Mouse (Mus musculus) cerebellum, adult 9-10 months (tissue): ENCODE results near the gene Camk1d.
A peak's percentile ranks its signal among the peaks of the same experiment; 100 is the strongest.

ENCODE experiments used
- DNase-seq: peaks from one replicate; pipeline ENCODE4 v3.0.0; 2022

The Camk1d gene

DNA sequence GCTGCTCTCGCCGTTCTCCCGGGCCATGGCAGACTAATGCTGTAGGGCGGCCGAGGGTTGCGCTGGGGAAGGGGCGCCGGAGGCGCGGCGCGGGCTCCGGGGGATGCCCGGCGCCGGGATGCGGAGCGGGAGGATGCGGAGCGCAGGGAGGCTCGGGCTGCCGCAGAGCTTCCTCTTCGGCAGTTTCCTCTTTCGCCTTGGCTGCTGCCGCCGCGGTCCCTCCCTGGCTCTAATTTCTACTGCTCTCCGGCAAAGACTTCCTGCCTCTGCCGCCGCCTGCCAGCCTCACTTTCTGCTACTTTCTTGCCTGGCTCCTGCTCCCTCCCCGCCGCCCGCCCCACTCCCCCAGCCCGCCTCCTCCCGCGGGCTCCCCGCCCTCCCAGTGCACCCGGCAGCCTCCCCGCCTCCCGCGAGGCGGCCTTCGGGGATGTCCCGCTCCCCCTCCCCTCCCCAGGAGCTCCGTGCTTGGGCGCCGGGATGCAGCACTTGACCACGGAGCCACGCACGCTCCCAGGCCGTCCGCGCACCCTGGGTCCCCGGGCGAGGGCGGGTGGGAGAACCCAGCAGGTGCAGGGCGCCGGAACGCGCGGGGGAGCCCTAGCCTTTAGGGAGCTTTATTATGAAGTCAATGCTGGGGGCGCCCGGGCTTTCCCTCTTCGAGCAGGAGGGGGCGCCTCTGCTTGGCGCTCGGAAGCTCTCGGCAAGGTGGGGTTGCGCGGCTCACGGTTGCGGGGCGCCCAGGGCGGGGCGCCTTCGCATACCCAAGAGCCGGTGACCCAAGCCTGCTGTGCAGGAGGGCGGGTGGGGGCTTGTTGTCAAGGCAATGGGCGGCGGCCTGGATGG is at the start of gene Camk1d:
Camk1d (minus strand) TSS at position 305 of the 843 bp plus-strand sequence.
- DNase-seq = peak; percentile 85

DNA sequence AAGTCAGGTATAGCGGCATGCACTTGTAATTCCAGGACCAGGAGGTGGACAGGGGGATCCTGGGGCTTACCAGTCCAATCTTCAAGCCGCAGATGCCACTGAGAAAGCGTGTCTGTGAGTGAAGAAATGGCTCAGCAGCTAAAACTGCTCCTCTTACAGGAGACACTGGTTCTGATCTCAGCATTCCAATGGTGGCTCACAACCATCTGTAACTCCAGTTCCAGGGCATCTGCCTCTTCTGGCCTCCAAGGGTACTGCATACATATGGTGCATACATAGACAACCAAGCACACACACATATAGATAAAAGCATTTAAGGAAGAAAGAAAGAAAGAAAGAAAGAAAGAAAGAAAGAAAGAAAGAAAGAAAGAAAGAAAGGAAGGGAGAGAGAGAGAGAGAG is 47.7 kb upstream of the Camk1d start:
- DNase-seq = no peak

DNA sequence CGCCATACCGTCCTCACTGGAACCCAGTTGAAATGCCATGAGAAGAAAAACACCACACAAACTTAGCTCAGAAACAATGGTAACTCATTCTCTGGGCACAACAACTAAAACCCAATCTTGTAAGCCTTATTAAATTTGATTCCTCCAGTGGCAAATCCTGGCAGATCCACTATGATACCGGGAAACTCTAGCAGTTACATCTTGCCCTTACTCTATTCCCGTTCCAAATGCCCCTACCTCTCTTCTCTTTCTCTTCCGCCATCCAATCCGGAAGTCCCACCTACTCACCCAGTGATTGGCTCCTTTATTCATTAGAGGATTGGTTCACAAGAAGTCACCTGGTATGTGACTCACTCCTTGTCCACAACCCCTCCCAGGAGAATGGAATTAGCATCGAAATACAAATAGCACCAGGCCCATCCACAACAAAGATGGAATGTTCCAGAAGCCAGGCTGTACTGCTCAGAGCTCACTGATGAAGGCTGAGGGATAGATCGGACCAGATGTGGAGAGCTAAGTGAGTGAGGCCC is 46.2 kb upstream of the Camk1d start:
- no peak for DNase-seq

DNA sequence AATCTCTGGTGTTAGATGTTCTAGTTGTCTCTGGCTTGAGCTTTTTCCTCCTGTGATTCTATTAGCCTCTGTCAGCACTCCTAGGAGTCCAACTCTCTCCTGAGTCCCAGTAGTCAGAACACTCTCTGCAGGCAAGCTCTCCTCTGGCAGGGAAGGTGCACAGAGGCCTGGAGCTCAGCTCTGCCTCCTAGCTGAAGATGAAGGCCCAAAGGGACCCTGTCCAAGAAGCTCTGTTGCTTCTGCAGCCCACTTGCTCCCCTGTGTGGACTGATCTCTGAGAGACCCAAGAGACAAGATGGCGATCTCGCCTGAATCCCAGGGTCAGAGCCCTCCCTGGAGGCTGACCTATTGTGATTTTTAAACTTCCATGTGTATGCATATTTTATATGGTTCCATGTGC is 44.3 kb upstream of the Camk1d start:
- no peak for DNase-seq

DNA sequence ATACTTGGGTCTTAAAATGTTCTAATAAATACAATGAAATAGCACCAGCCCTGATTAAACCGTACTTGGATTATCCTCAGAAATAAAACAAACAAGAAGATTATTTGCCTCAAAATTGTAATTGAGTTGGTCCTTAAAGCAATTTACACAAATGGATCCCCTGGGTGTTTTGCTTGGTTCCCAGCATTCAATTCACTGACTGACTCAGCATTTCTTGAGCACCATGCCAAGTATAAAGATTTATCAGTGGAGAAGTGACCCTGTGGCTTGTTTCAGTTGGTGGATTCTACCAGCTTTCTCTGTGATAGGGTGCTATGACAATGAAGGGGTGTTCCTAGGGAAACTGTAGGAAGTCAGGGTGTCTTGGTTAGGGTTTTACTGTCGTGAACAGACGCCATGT is 36.6 kb upstream of the Camk1d start:
- DNase-seq = no peak

DNA sequence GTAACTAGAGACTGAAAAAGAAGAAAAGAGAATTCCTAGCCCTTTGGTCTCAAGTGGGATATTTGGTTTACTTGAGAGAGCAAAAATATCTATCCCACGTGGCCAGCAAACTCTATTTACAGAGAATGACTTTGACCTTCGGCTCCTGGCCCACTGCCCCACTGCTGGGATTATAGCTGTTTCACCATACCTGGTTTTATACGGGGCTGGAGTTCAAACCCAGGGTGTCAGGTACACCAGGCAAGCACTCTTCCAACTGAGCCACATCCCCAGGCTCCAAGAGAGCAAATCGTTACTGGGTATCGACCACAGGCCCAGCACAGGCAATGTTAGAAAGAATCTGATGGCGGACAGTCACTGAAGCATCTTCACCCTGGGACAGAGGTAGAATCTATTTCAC is 34.9 kb upstream of the Camk1d start:
- no peak for DNase-seq

DNA sequence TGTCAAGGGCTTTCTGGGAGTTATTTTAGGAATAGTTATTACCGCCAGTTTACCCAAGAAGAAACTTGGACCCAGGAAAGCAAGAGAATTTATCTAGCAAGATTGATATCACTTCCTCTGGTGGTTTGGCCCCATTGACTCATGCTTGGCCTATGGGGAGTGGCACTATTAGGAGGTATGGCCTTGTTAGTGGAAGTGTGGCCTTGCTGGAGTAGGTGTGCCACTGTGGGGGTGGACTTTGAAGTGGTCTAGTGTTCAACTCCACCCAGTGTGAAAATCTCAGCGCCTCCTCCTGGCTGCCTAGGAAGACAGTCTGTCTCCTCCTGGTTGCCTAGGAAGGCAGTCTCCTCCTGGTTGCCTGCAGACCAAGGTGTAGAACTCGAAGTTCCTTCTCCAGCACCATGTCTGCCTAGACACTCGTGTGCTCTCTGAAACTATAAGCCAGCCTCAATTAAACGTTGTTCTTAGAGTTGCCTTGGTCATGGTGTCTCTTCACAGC is 33.3 kb upstream of the Camk1d start:
- no peak for DNase-seq

DNA sequence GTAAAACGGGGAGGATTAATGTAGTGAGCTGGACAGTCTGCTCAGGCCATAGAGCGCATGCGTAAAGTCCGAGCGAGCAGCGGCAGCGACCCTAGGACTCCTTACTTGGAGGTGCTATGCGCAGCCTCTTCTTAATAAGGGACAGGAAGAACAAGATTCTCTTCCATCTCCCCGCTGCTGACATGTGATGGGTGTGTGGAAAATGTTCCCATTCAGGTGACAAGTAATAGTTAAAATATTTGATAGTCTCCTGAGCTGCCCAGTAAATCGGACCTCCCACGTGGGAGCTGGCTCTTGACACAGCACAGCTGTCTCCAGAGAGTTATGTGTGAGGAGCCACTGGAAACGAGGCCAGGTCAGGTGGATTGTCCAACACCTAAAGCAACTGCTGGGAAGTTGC is 32.2 kb upstream of the Camk1d start:
- DNase-seq = no peak

DNA sequence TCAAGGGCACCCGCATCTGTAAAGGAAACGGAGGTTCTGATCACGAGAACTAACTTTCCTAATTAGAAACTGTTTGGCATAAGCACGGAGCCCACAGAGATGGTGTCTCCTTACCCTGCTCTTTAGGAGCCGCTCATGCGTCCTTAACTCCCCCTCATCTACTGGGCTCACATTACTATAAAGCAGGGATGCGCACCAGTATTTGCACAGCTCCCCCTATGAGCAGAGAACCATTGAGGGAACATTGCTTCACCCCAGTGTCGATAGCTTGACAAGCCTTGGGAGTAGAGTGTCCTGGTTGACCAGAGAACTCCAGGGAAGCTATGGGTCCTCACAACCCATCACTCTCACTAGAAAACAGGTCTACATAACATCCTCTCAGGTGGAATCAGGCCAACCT is 29.6 kb upstream of the Camk1d start:
- DNase-seq = no peak

DNA sequence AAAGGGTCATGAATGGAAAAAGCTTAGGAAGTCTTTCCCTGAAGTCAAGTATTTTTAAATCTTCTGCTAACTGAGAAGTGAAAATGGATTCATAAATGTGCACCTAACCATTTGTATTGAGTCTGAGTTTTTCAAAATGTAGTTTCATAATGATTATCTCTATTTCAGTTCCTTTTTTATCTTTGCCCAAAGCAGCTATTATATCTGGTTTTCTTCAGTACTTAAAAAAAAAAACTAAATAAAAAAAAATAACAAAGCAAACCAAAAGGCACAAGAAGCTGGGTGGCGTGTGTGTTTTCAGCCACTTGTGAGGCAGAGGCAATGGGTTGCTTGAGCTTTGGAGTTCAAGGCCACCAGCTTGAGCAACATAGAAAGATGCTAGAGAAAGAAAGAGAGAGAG is 26.6 kb upstream of the Camk1d start:
- DNase-seq = no peak

DNA sequence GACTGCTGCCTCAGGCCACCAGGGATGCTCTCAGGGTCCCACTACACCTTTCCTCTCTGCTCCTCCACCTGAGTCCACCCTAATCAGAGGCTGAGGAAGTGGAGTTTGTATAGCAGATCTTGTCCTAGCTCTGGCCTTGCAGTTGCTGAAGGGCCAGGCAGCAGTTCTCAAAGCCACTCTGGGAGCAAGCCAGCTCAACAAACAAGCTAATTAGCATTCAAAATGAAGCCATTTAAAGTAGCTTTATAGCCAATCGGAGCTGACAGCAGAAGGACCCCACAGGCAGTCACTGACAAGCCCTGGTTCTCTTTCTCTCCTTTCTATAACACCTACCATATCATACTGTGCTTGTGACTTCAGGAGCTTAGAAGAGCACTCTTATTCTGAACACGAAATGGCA is 21.6 kb upstream of the Camk1d start:
- no peak for DNase-seq

DNA sequence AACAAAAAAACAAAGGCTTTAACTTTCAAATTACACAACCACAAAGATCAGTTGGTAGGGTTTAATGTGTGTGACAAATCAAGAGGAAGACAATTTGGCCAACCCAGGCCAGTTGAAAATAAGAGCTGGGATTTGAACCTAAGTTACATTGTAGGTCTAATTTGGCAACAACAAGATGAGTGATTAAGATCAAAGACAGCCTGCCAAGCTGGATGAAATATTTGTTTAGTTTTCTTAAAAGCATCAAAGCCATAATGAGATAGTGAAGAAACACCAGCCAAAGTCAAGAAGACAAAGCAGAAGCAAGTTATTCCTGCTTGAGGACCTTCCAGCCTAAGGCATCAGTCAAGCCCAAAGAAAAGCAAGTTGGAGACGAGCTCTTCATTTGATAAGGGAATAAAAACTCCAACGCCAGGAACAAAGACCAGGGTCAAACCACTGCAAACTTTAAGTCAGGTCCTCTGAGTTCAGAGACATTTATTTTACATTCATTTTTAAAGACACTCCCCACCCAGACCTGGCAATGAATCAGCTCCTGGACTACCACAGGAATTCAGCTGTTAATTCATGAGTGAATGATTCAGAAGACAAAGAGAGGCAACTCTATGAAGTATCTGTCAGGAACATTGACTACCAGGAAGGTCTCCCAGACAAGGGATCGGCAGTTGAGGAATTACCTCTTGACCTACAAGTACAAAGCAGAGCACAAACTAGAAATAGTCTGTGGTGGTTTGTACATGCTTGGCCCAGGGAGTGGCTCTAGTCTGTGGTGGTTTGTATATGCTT is 19.2 kb upstream of the Camk1d start:
- no peak for DNase-seq

DNA sequence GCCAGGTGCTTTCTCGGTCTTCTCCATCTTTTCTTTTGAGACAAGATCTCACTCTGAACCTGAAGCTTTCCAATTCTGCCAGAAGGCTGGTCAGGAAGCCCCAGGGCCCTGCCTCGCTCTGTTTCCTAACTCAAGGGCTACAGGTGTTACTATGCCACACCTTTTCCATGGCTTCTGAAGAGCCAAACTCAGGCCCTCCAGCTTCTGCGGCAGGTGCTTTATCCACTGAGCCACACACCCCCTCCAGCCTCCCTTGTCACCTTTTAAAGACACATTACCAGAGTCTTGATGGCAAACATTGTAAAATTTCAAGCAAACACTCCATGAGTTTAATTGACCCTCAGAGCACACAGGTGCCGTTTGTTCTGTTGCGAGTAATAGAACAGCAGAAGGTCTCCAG is 17.7 kb upstream of the Camk1d start:
- DNase-seq = no peak

DNA sequence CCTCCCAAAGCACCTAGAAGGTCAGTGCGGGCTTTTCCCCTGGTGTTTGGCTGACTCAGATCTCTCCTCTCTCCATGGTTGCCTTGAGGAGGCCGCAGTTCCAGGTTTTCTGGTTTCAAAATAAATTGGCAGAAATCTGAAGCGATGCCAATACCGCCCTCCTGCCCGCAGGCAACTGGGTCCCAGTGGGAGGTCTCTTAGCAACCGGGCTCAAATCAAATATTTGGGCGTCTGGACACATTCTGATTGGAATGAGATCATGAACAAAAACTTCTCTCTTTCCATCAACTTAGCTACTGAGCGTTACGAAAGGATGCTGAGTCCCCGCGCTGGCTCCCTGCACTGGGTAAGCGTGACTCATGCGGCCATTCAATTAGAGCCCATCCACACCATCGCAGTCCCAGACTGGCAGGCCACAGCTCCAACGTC is 16.1 kb upstream of the Camk1d start:
- peak; percentile 10 for DNase-seq

DNA sequence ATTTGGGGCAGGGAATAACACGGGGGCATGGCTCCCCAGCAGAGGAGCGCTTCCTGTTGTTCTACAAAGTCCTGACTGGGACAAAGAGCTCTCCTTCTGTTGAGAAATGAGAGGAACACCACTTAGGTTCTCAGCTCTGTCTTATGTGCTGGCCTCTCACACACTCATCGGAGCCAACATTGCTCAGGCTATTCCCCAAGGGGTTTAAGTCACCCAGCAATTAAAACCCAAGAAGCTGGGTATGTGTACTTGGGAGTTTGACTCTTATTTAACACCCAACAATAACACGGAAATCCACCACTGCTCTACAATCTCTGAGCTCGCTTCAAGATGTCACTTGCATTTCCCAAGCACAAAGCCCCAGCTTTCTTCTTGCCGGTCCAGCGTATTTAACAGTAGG is 15.6 kb upstream of the Camk1d start:
- DNase-seq = no peak

DNA sequence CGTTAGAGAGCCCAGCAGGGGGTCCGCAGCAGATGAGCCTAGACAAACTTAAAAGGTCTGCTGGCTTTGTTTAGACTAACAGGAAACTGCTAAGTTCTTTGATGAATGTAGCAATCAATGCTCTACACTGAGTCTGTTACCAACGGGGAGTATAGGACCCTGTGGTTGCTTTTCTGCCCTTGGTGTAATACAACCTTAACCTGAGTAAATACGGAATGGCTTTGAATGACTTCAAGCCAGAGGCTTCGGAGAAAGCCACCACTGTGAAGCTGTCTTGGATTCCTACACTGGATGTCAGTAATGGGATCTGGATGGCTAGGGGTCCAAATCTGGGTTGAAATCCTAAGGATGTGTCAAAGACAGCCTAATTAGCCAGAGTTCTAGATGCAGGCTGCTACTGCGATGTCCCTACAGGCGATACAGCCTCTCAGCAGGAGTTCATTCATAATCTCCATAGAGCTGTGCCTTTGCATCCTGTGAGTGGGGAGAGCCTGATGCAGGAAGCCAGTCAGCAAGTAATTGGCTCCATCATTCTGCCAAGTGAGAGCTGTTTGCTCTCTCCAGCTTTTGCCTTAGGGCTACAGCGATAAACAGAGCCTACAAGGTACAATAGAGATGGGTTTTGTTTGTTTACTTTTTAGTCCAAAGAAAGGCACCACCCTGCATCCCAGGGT is 10.8 kb upstream of the Camk1d start:
- DNase-seq = no peak

DNA sequence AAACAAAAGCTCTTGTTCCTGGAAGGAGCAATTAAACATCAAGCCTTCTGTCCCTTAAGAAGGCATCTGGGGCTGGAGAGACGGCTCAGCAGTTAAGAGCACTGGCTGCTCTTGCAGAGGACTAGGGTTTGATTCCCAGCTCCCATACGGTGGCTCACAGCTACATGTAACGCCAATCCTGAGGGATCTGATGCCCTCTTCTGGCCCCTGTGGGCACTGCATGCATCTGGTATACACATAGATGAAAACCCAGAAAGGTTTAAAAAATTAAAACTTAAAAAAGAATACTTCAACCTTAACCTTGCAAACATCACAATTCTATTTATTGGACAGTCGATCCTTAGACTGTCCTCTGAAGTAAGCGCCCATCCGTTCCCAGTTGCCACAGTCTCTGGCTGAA is 3.4 kb upstream of the Camk1d start:
- no peak for DNase-seq

DNA sequence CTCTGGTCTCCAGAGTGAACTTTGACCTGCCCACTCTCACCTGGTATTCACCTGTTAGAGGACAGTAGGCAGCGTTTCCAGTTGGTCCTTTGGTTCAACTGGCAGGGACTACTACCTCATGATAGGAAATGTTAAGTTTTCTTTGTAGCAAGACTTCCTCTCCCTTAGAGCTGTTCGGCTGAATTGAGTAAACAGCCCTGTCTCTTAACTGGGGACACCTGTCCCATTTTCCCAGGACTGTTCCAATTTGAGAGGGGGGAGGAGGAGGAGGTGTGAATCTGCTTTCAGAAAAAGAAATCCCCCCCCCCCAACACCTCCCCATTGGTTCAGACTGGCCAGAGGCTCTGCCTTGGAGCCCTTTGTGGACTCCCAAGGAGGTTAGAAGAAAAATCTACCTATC is 1.2 kb upstream of the Camk1d start:
- peak; percentile 61 for DNase-seq

DNA sequence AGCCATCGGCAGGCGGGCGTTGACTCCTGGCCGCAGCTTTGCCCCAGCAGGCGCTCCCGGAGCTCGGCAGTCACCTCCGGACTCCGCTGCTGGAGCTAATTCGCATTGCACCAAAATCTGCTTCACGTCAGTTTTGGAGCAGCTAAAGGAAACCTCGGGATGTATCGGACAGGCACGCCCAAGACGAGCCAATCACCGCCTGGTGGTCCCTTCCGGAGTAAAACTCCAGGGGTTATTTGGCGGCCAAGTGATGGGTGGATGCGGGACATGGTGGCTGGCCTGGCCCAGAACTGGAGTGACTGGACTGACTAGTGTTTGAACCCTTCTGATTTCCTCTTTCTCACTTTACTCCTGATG is 717 bp upstream of the Camk1d start:
- DNase-seq = no peak

DNA sequence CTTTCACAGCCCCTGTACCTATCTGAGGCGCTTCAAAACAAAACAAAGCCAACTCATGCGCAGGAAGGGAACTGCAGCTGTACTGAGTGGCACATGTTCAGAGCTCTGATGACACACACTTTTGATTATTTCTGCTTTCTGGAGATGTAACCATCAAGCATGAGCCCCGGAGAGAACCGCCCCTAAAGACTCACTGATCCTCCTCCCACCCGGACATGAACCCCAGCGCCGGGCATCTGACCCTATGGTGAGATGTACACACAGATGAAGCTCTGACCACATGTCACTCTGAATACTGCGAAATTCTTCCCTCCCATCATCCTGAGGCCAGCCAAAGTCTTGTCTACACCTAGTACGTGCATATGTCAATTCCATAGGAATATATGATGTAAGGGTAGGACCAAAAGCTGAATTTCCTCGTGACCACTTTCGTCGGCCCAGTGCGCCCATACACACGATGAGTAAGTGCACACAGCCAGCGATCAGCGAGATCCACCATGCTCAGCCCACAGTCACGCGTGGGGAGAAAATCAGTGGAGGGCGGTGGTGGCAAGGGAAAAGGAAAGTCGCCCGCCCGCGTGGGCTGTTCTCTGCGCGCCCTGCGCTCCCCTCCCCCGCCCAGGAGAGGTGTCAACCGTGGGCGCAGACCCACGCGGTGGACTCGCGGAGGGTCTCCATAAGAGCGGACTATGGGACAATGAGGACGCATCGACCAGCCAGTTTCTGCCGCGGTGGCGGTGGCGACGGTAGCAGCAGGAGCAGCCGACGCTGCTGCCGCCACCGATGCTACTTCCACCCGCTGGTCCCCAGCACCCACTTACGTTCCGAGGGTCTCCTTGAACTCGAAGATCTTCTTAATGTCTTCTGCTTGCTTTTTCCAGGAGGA is 747 bp downstream of the Camk1d start:
- DNase-seq = peak; percentile 65

DNA sequence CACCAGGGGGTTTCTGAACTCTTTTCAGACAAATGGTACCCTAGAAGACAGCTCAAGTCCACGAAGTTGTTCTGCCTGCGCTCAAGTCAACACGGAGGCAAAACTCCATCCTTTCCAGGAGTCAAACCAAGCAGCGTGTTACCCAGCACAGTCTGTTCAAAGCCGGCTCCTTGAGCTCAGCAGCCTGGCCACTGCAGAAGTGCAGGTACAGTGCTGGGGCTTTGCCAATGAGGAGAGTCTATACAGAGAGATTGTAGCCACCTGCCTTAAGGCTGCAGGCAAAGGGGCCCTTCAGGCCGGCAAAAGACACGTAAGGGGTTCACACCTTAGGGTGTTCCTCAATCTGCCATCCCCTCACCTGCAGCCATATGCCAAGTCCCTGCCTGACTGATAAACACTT is 2.1 kb downstream of the Camk1d start:
- no peak for DNase-seq

DNA sequence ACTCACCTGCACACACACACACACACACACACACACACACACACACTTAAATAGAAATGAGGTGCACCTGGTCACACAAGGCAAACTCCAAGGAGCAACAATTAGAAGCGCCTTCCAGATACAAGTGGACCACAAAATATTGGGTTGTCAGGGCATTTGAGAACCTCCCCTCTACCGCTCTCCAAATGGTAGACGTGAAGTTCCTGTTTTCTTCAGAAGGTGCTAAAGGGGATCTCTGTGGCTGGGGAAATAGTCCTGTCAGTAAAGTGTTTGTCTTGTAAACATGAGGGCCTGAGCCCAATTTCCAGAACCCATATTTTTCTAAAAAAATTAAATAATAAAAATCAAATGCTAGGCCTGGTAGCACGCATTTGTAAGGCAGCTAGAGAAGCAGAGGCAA is 4.4 kb downstream of the Camk1d start:
- no peak for DNase-seq
